Mouse (Mus musculus) kidney, postnatal 0 days (tissue): ENCODE measurements around the gene Myrf. TPM values are rescaled to one million over a fixed set of nuclear protein-coding genes. Genes with fewer than 3 reads are reported as not detected.
A peak's percentile ranks its signal among the peaks of the same experiment; 100 is the strongest.

Source experiments
- ATAC-seq: fragments of 200-750 bp; cut with Nextera tagmentation; replicated peaks from 2 replicates; pipeline ENCODE4 v1.8.0; 2017; ENCODE audit warnings: low read depth, moderate number of reproducible peaks, moderate TSS enrichment, moderate library complexity; ENCODE audit not compliant: low FRiP score
- DNase-seq: peaks from one replicate; pipeline ENCODE4 v3.0.0-alpha.2; 2016; ENCODE audit warnings: low spot score
- H3K27ac ChIP-seq: fragments of 300-500 bp; sonication (generic); 2 replicates; pipeline ENCODE4 v1.5.1; 2014; ENCODE audit warnings: mild to moderate bottlenecking
- H3K27me3 ChIP-seq: fragments of 300-500 bp; sonication (generic); 2 replicates; pipeline ENCODE4 v1.6.1; 2014; ENCODE audit warnings: low read length, mixed read lengths; ENCODE audit not compliant: insufficient read depth
- H3K36me3 ChIP-seq: fragments of 300-500 bp; sonication (generic); 2 replicates; pipeline ENCODE4 v1.6.1; 2014; ENCODE audit warnings: low read length, mixed read lengths; ENCODE audit not compliant: insufficient read depth
- H3K4me1 ChIP-seq: fragments of 300-500 bp; sonication (generic); replicated peaks from 2 replicates; pipeline ENCODE4 v1.6.1; 2014; ENCODE audit warnings: antibody characterized with exemption, low read length, mixed read lengths; ENCODE audit not compliant: insufficient read depth
- H3K4me2 ChIP-seq: fragments of 300-500 bp; sonication (generic); 2 replicates; pipeline ENCODE4 v1.6.1; 2014; ENCODE audit warnings: mild to moderate bottlenecking, low read length, moderate library complexity, mixed read lengths
- H3K4me3 ChIP-seq: fragments of 300-500 bp; sonication (generic); replicated peaks from 2 replicates; pipeline ENCODE4 v1.5.1; 2014; ENCODE audit warnings: low read depth, low read length
- H3K9ac ChIP-seq: fragments of 300-500 bp; sonication (generic); 2 replicates; pipeline ENCODE4 v1.6.1; 2014; ENCODE audit warnings: low read depth, low read length
- H3K9me3 ChIP-seq: fragments of 300-500 bp; sonication (generic); replicated peaks from 2 replicates; pipeline ENCODE4 v1.6.1; 2016; ENCODE audit warnings: low read length, inconsistent platforms, mixed read lengths
- CTCF ChIP-seq: IDR thresholded peaks from 2 replicates; pipeline ENCODE4 v1.5.1; 2016; ENCODE audit warnings: antibody characterized with exemption, low read depth, mild to moderate bottlenecking, moderate library complexity
- WGBS: fragments of 180-500 bp; shearing (Covaris S2); extraction: QIAGEN DNeasy Blood & Tissue Kit; methylation state at CpG from one replicate; pipeline ENCODE4 v1.1.7; 2014; 5-methylcytosine and 5-hydroxymethylcytosine counted together
- polyA plus RNA-seq: library from polyadenylated mRNA; unstranded; fragments of >200 nt; fragmentation: Nextera tagmentation; extraction: Ambion mirVana; gene quantifications from 2 replicates; pipeline ENCODE4 v1.2.1, GENCODE M21; 2015

The Myrf gene
- polyA plus RNA-seq, 1 experiment from 2014 or later, result 1.5 TPM

- DNase-seq (no peak), ATAC-seq (no peak)
- no peak for TF ChIP-seq CTCF
- no peak overlapping the region for H3K9ac ChIP-seq
- H3K27me3 ChIP-seq, result no peaks in the 10 kb centered on the region
- H3K9me3 ChIP-seq, result no peaks in the 10 kb centered on the region
- H3K4me3 ChIP-seq, result no peak overlapping the region
- H3K36me3 ChIP-seq, result no peaks in the 10 kb centered on the region
- no peak overlapping the region for H3K4me2 ChIP-seq
- peaks cover 28% of the 10 kb centered on the region for H3K4me1 ChIP-seq
- no peak overlapping the region for H3K27ac ChIP-seq
- WGBS, result 76% methylated on average over 9 of the region's 9 CpGs
Observed at GRCm38 (mm10) chr19:10279668-10280067, 39.1 kb upstream of the Myrf start.

GRCm38 (mm10) chr19:10278669-10279324 is 38.2 kb upstream of the Myrf start:
- Histone ChIP-seq H3K4me2 (no peak overlapping the region), H3K9ac (no peak overlapping the region), H3K27ac (peak overlapping the region; percentile 50; the same call in 1 of the 2 replicates), H3K9me3 (no peaks in the 10 kb centered on the region), H3K27me3 (no peaks in the 10 kb centered on the region), H3K36me3 (no peaks in the 10 kb centered on the region), H3K4me3 (no peak overlapping the region), H3K4me1 (peaks cover 35% of the 10 kb centered on the region)
- DNase-seq (no peak), ATAC-seq (no peak)
- TF ChIP-seq CTCF, result no peak
- WGBS, result 18% methylated on average over 6 of the region's 6 CpGs

GRCm38 (mm10) chr19:10277759-10278158 is 37.2 kb upstream of the Myrf start:
- ATAC-seq (peak; percentile 77), DNase-seq (peak; percentile 61)
- Histone ChIP-seq H3K4me3 (no peak overlapping the region), H3K27ac (peak overlapping the region; percentile 82), H3K9me3 (no peaks in the 10 kb centered on the region), H3K36me3 (no peaks in the 10 kb centered on the region), H3K9ac (no peak overlapping the region), H3K4me1 (peaks cover 39% of the 10 kb centered on the region), H3K4me2 (no peak overlapping the region), H3K27me3 (no peaks in the 10 kb centered on the region)
- 32% methylated on average over 5 of the region's 5 CpGs for WGBS
- TF ChIP-seq CTCF, result no peak

- Histone ChIP-seq H3K9me3 (no peaks in the 10 kb centered on the region), H3K4me2 (no peak overlapping the region), H3K27me3 (no peaks in the 10 kb centered on the region), H3K4me1 (peaks cover 43% of the 10 kb centered on the region), H3K36me3 (no peaks in the 10 kb centered on the region), H3K4me3 (no peak overlapping the region), H3K9ac (no peak overlapping the region), H3K27ac (peak overlapping the region; percentile 82)
- 0 out of 2 replicates have a peak, but pooled peaks have one; percentile 13 for ATAC-seq
- no peak for TF ChIP-seq CTCF
- DNase-seq, result peak; percentile 43
- WGBS, result 17% methylated on average over 17 of the region's 17 CpGs
Observed at GRCm38 (mm10) chr19:10277331-10277730, 36.8 kb upstream of the Myrf start.

GRCm38 (mm10) chr19:10276483-10277144 is 36.1 kb upstream of the Myrf start:
- ATAC-seq, result no peak
- peaks cover 43% of the 10 kb centered on the region for H3K4me1 ChIP-seq
- H3K36me3 ChIP-seq, result no peaks in the 10 kb centered on the region
- H3K27me3 ChIP-seq, result no peaks in the 10 kb centered on the region
- no peak for TF ChIP-seq CTCF
- no peak overlapping the region for H3K4me3 ChIP-seq
- no peak overlapping the region for H3K4me2 ChIP-seq
- no peak overlapping the region for H3K9ac ChIP-seq
- no peak for DNase-seq
- peak overlapping the region; percentile 82 for H3K27ac ChIP-seq
- H3K9me3 ChIP-seq, result no peaks in the 10 kb centered on the region
- WGBS, result 63% methylated on average over 12 of the region's 12 CpGs

GRCm38 (mm10) chr19:10274056-10274455 is 33.5 kb upstream of the Myrf start:
- 35% methylated on average over 5 of the region's 5 CpGs for WGBS
- no peak overlapping the region for H3K27ac ChIP-seq
- H3K4me1 ChIP-seq, result peaks cover 37% of the 10 kb centered on the region
- TF ChIP-seq CTCF, result no peak
- no peak for DNase-seq
- H3K27me3 ChIP-seq, result no peaks in the 10 kb centered on the region
- no peak overlapping the region for H3K4me2 ChIP-seq
- ATAC-seq, result no peak
- no peaks in the 10 kb centered on the region for H3K9me3 ChIP-seq
- no peaks in the 10 kb centered on the region for H3K36me3 ChIP-seq
- no peak overlapping the region for H3K4me3 ChIP-seq
- H3K9ac ChIP-seq, result no peak overlapping the region
